25 mouse cellular contexts compared by ENCODE assay signal in genomic region chr5:32260751-32261150, GRCm38 (mm10). TPM values are rescaled to one million over a fixed set of nuclear protein-coding genes. Genes with fewer than 3 reads are reported as not detected.
A peak's percentile ranks its signal among the peaks of the same experiment; 100 is the strongest.
DNase-seq lines count a peak whose midpoint lies in the region; ATAC-seq lines count a peak whose summit lies in the region.
"Had no signal": no experiment of that assay in that cellular context is flagged by ENCODE, and none has a peak within 500 bp of the region (broad histone marks: within the 10 kb centered on the region; RNA-seq: fewer than 3 reads in every experiment).

No protein-coding gene starts in this region.

- no peak overlapping the region for H3K9ac ChIP-seq in kidney, embryonic 14.5 days (ENCODE audit: low read depth, low read length)
- H3K9ac ChIP-seq in lung, embryonic 16.5 days (ENCODE audit: low read length): no peak overlapping the region
- H3K9ac ChIP-seq: embryonic facial prominence, embryonic 12.5 days; embryonic facial prominence, embryonic 15.5 days; forebrain, postnatal 0 days; heart, embryonic 13.5 days; hindbrain, embryonic 14.5 days had no signal

- no peaks in the 10 kb centered on the region for H3K4me1 ChIP-seq in kidney, embryonic 14.5 days (ENCODE audit: control insufficient read depth, insufficient read depth, low read length)
- H3K4me1 ChIP-seq in lung, embryonic 16.5 days (replicated peaks; ENCODE audit: control insufficient read depth, insufficient read depth, low read length): no peaks in the 10 kb centered on the region
- H3K4me1 ChIP-seq: embryonic facial prominence, embryonic 12.5 days; embryonic facial prominence, embryonic 15.5 days; heart, embryonic 10.5 days; heart, embryonic 13.5 days had no signal

- H3K4me3 ChIP-seq in kidney, embryonic 14.5 days (ENCODE audit: low read length): no peak overlapping the region
- H3K4me3 ChIP-seq in lung, embryonic 16.5 days (ENCODE audit: low read length): no peak overlapping the region
- H3K4me3 ChIP-seq: embryonic facial prominence, embryonic 12.5 days; embryonic facial prominence, embryonic 15.5 days; gastrocnemius, adult 2 months; heart, embryonic 10.5 days; heart, embryonic 13.5 days had no signal

- no peaks in the 10 kb centered on the region for H3K27me3 ChIP-seq in kidney, embryonic 14.5 days (ENCODE audit: control insufficient read depth, insufficient read depth, low read length)
- no peaks in the 10 kb centered on the region for H3K27me3 ChIP-seq in lung, embryonic 16.5 days (ENCODE audit: control insufficient read depth, insufficient read depth, low read depth, low read length)
- H3K27me3 ChIP-seq: embryonic facial prominence, embryonic 12.5 days; embryonic facial prominence, embryonic 15.5 days; heart, embryonic 13.5 days had no signal

- no peaks in the 10 kb centered on the region for H3K9me3 ChIP-seq in kidney, embryonic 14.5 days (ENCODE audit: control insufficient read depth, low read length)
- no peaks in the 10 kb centered on the region for H3K9me3 ChIP-seq in lung, embryonic 16.5 days (ENCODE audit: control insufficient read depth, low read length)
- H3K9me3 ChIP-seq: embryonic facial prominence, embryonic 12.5 days; embryonic facial prominence, embryonic 15.5 days; heart, embryonic 10.5 days; heart, embryonic 13.5 days had no signal

- no peak overlapping the region for H3K27ac ChIP-seq in kidney, embryonic 14.5 days (ENCODE audit: low read depth, low read length)
- no peak overlapping the region for H3K27ac ChIP-seq in lung, embryonic 16.5 days (ENCODE audit: low read length)
- H3K27ac ChIP-seq: embryonic facial prominence, embryonic 12.5 days; embryonic facial prominence, embryonic 15.5 days; gastrocnemius, adult 2 months; heart, embryonic 10.5 days; heart, embryonic 13.5 days; hindbrain, embryonic 14.5 days had no signal

- DNase-seq in kidney, postnatal 10 days: peak; percentile 13
- DNase-seq in lung, adult 18-20 months: no peak
- peak; percentile 11 to 65 for DNase-seq in lung, postnatal 4 days
- DNase-seq in lung, postnatal 36 days: no peak
- DNase-seq: adrenal gland, adult 2 months; adrenal gland, postnatal 14 days; cerebellum, adult 11 months; cerebellum, adult 9-11 months; forebrain, postnatal 0 days; gastrocnemius, adult 2 months; gastrocnemius, postnatal 14 days; heart, adult 18-20 months; heart, postnatal 14 days; heart, postnatal 4 days had no signal

- no peak overlapping the region for H3K4me2 ChIP-seq in kidney, embryonic 14.5 days (replicated peaks; ENCODE audit: low read depth, low read length)
- no peak overlapping the region for H3K4me2 ChIP-seq in lung, embryonic 16.5 days (ENCODE audit: low read depth, low read length)
- H3K4me2 ChIP-seq: embryonic facial prominence, embryonic 12.5 days; embryonic facial prominence, embryonic 15.5 days; heart, embryonic 13.5 days; hindbrain, embryonic 14.5 days had no signal

- no peaks in the 10 kb centered on the region for H3K36me3 ChIP-seq in kidney, embryonic 14.5 days (ENCODE audit: control insufficient read depth, insufficient read depth, low read length)
- H3K36me3 ChIP-seq in lung, embryonic 16.5 days (ENCODE audit: control insufficient read depth, insufficient read depth, low read length): no peaks in the 10 kb centered on the region
- H3K36me3 ChIP-seq: embryonic facial prominence, embryonic 12.5 days; embryonic facial prominence, embryonic 15.5 days; heart, embryonic 10.5 days; heart, embryonic 13.5 days had no signal

- 28% methylated on average over 5 of the region's 5 CpGs for WGBS in kidney, embryonic 14.5 days
- 46% methylated on average over 5 of the region's 5 CpGs for WGBS in lung, embryonic 16.5 days

- no peak for ATAC-seq in kidney, embryonic 14.5 days (ENCODE audit: low FRiP score, low TSS enrichment)
- ATAC-seq in lung, embryonic 16.5 days (ENCODE audit: low read depth): peak; percentile 81
- ATAC-seq: CD4-positive, CD25-positive, alpha-beta regulatory T cell, adult 4 months; forebrain, embryonic 14.5 days; forebrain, postnatal 0 days had no signal

RNA-seq across cellular contexts. Expression of gene Plb1, which starts 28.2 kb away (rescaled TPM):
- polyA plus RNA-seq in kidney, embryonic 14.5 days (2014; fragmentation: Nextera tagmentation; extraction: Ambion mirVana): not detected in 2 replicates
- 18.1 and 24.0 TPM in 2 replicates for polyA plus RNA-seq in lung, embryonic 16.5 days (2015; fragmentation: Nextera tagmentation; extraction: Ambion mirVana)
- polyA plus RNA-seq: C2C12; CD4-positive, CD25-positive, alpha-beta regulatory T cell, adult 4 months; hindbrain, embryonic 11.5 days; hindbrain, embryonic 14.5 days had no signal

Comparison
In these comparisons a context has a peak if more than half of its experiments do, and no peak if none do; other contexts are left out.
1. DNase-seq: peak in kidney, postnatal 10 days (single experiment) and lung, postnatal 4 days (2 of 2); none in lung, adult 18-20 months (0 of 2) and lung, postnatal 36 days (single experiment).
2. RNA of gene Plb1, which starts 28.2 kb away (polyA plus RNA-seq): 18.1 to 24.0 TPM in lung, embryonic 16.5 days; not detected in kidney, embryonic 14.5 days; every median in the first group is over 10 times any median in the second.